Mouse (Mus musculus) hindbrain, postnatal 0 days (tissue): Measurements from ENCODE around the gene Qprt. TPM values are rescaled to one million over a fixed set of nuclear protein-coding genes. Genes with fewer than 3 reads are reported as not detected.
A peak's percentile ranks its signal among the peaks of the same experiment; 100 is the strongest.

Experiments used
- ATAC-seq: fragments of 200-750 bp; cut with Nextera tagmentation; 2 replicates; pipeline ENCODE4 v1.8.0; 2017; ENCODE audit warnings: mild to moderate bottlenecking, moderate TSS enrichment, moderate library complexity
- DNase-seq: peaks from one replicate; pipeline ENCODE4 v3.0.0-alpha.2; 2015; ENCODE audit warnings: low spot score
- H3K27ac ChIP-seq: fragments of 300-500 bp; sonication (generic); 2 replicates; pipeline ENCODE4 v1.5.1; 2014; ENCODE audit warnings: mild to moderate bottlenecking
- H3K27me3 ChIP-seq: fragments of 300-500 bp; sonication (generic); 2 replicates; pipeline ENCODE4 v1.6.1; 2014; ENCODE audit warnings: low read length, mixed read lengths; ENCODE audit not compliant: insufficient read depth
- H3K36me3 ChIP-seq: fragments of 300-500 bp; sonication (generic); 2 replicates; pipeline ENCODE4 v1.6.1; 2014; ENCODE audit warnings: low read length, mixed read lengths; ENCODE audit not compliant: insufficient read depth
- H3K4me1 ChIP-seq: fragments of 300-500 bp; sonication (generic); 2 replicates; pipeline ENCODE4 v1.6.1; 2014; ENCODE audit warnings: antibody characterized with exemption, low read length, mixed read lengths; ENCODE audit not compliant: insufficient read depth
- H3K4me2 ChIP-seq: fragments of 300-500 bp; sonication (generic); 2 replicates; pipeline ENCODE4 v1.6.1; 2014; ENCODE audit warnings: low read depth, mild to moderate bottlenecking, low read length, moderate library complexity, mixed read lengths
- H3K4me3 ChIP-seq: fragments of 300-500 bp; sonication (generic); 2 replicates; pipeline ENCODE4 v1.5.1; 2014; ENCODE audit warnings: low read length
- H3K9ac ChIP-seq: fragments of 300-500 bp; sonication (generic); replicated peaks from 2 replicates; pipeline ENCODE4 v1.6.1; 2014; ENCODE audit warnings: mild to moderate bottlenecking, low read length, moderate library complexity, mixed read lengths
- H3K9me3 ChIP-seq: fragments of 300-500 bp; sonication (generic); 2 replicates; pipeline ENCODE4 v1.6.1; 2016; ENCODE audit warnings: low read length, mixed read lengths
- CTCF ChIP-seq: IDR thresholded peaks from 2 replicates; pipeline ENCODE4 v1.5.1; 2016; ENCODE audit warnings: antibody characterized with exemption, control low read depth, low read depth
- WGBS: fragments of 180-500 bp; shearing (Covaris S2); extraction: QIAGEN DNeasy Blood & Tissue Kit; methylation state at CpG from one replicate; pipeline ENCODE4 v1.1.7; 2014; 5-methylcytosine and 5-hydroxymethylcytosine counted together
- polyA plus RNA-seq: library from polyadenylated mRNA; unstranded; fragments of >200 nt; fragmentation: Nextera tagmentation; extraction: Ambion mirVana; gene quantifications from 2 replicates; pipeline ENCODE4 v1.2.1, GENCODE M21; 2015
- total RNA-seq: library from RNA; depleted of rRNA; stranded (reverse); fragments of >200 nt; gene quantifications from 2 replicates; pipeline ENCODE4 v1.2.3, GENCODE M21; 2014

Qprt gene
- total and polyA plus RNA-seq, 2 experiments from 2014 or later, result 1.0 to 1.8 TPM

DNA sequence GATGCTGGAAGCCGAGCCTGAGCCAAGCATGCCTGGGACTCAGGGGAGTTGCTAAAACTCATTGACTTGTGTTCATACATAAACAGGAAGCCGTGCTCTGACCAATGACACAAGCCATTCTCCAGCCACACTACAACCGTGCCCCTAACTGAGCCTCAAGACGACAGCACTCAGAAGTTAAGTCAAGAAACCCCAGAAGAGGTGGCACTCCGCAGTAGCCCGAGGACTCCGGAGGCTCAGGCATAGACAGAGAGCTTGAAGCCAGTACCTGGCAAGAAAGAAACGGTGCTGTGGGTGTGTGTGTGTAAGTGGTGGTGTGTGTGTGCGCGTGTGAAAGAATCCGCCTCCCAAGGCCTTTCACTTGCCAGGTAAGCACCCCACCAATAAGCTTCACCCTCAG is 7.1 kb downstream of the Qprt start:
- no peak for TF ChIP-seq CTCF
- Histone ChIP-seq H3K27me3 (no peaks in the 10 kb centered on the region; the same call in 1 of the 2 replicates), H3K4me1 (no peaks in the 10 kb centered on the region), H3K9ac (no peak overlapping the region), H3K36me3 (no peaks in the 10 kb centered on the region), H3K4me3 (no peak overlapping the region), H3K9me3 (no peaks in the 10 kb centered on the region), H3K4me2 (no peak overlapping the region), H3K27ac (no peak overlapping the region)
- WGBS, result 88% methylated on average over 11 of the region's 11 CpGs
- no peak for DNase-seq
- ATAC-seq, result no peak

DNA sequence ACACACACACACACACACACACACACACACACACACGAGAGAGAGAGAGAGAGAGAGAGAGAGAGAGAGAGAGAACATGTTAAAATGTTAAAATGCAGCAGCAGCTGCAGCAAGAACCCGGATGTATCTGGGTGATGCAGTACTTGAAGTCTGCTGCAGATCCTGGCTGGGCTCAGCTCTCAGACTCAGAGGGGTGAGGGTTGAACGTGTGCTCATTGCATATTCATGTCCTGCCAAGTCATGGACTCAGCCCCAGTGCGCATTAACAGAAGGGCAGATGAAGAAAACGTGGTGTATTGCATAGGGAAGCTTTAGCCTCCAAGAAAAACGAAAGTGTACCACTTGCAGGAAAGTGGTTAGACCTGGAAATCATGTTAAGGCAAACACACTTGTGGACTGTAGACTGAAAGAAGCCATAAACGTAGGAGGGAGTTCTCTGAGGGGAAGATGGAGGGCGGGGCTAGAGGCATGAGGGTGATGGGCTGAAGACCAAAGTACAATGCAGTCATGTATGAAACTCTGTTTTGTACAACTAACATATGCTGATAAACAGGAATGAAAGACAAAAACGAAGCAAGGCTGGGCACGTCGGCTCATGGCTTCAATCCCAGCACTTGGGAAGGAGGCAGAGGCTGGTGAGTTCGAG is 8.3 kb downstream of the Qprt start:
- ATAC-seq, result 0 out of 2 replicates have a peak, but pooled peaks have one; percentile 41
- no peak for TF ChIP-seq CTCF
- peak; percentile 61 for DNase-seq

DNA sequence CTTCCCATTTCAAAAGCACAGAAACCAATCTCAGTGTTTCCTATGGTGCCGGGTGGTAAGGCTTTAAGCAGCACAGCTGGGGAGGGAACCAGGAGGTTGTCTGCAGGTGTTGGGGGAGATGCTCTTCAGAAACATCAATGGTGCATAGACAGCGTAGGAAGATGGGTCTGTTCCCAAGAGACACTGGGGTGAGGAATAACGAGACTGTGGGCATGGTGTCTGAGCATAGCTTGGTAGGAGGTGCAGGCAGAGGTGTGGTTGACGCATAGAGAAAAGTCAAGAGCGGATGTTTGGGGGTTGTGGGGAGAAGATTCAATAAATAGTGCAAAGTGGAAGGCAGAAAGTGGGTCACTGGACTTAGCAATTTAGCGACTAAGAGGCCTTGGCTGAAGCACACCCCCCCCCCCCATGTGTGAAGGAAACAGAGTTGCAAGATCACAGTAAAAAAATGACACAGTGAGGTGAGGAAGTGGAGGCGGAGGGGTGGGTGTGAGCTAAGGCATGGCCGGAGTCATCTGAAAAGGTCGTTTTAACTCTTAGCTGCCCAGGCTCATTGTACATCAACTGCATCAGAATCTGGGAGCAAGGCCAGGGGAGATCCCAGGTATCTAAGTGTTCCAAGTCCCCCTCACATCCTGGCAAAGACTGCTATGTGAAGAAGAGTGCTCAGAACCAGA is 9.0 kb downstream of the Qprt start:
- no peak overlapping the region for H3K4me2 ChIP-seq
- H3K9me3 ChIP-seq, result no peaks in the 10 kb centered on the region
- H3K9ac ChIP-seq, result no peak overlapping the region
- no peak for DNase-seq
- H3K4me1 ChIP-seq, result no peaks in the 10 kb centered on the region
- no peak overlapping the region for H3K27ac ChIP-seq
- no peaks in the 10 kb centered on the region for H3K27me3 ChIP-seq
- no peaks in the 10 kb centered on the region for H3K36me3 ChIP-seq
- no peak for TF ChIP-seq CTCF
- 48% methylated on average over 9 of the region's 9 CpGs for WGBS
- H3K4me3 ChIP-seq, result no peak overlapping the region
- no peak for ATAC-seq

More for the DNA sequence above, 8.3 kb downstream of the Qprt start:
- Histone ChIP-seq H3K27me3 (no peaks in the 10 kb centered on the region), H3K4me1 (no peaks in the 10 kb centered on the region), H3K4me2 (no peak overlapping the region), H3K9ac (no peak overlapping the region), H3K27ac (no peak overlapping the region), H3K36me3 (no peaks in the 10 kb centered on the region), H3K9me3 (no peaks in the 10 kb centered on the region), H3K4me3 (no peak overlapping the region)
- WGBS, result 52% methylated on average over 12 of the region's 12 CpGs

DNA sequence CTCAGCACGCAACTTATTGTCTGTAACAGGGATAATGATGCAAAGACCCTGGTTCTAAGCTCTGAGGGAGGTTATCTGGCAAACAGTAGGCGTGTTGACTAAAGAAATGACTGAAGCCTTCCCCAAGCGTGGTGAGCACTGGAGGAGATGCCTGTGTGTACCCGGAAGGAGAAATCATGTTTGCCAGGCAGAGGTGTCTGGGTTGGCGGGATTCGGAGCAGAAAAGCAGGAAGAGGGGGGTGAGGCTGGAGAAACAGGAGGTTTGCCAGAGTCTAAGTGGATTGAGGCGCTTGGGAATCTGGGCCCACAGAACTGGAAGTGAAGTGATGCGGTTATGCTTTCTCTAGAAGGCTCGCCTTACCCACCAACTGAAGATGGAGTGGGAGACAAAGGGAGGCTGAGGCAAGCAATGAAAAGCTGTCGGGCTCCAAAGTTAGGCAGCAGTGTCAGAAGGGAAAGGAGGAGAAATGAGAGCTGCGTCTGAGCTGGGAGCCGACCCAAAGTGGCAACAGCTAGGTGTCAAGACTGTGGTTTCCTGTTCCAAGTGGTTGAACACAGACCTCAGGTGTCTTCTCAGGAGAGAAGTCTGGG is 9.7 kb downstream of the Qprt start:
- Histone ChIP-seq H3K27ac (no peak overlapping the region), H3K4me2 (no peak overlapping the region), H3K27me3 (no peaks in the 10 kb centered on the region), H3K36me3 (no peaks in the 10 kb centered on the region), H3K4me3 (no peak overlapping the region), H3K9me3 (no peaks in the 10 kb centered on the region), H3K9ac (no peak overlapping the region), H3K4me1 (no peaks in the 10 kb centered on the region)
- TF ChIP-seq CTCF, result no peak
- ATAC-seq (no peak), DNase-seq (no peak)
- WGBS, result 83% methylated on average over 12 of the region's 12 CpGs

DNA sequence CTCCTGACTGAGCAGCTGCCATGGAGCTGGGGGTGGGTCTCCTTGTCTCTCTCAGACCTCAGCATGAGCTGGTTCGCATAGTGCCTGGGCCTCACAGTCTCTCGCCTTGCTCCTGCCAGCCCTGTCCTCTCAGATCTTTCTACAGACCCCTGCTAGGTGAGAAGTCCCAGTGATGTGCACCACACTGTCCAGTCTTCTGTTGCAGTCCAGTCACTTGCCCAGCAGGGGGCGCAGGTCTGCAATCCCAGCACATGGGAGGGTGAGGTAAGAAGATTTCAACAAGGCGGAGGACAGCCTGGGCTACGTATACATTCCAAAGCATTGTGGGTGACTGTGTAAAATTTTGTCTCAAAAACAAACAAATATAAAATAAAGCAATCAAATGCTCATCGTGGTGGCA is 10.6 kb downstream of the Qprt start:
- Histone ChIP-seq H3K4me2 (no peak overlapping the region), H3K4me3 (no peak overlapping the region), H3K27ac (no peak overlapping the region), H3K4me1 (no peaks in the 10 kb centered on the region), H3K27me3 (no peaks in the 10 kb centered on the region), H3K9ac (no peak overlapping the region), H3K9me3 (no peaks in the 10 kb centered on the region), H3K36me3 (no peaks in the 10 kb centered on the region)
- no peak for ATAC-seq
- WGBS, result 51% methylated on average over 6 of the region's 6 CpGs
- DNase-seq, result peak; percentile 42
- peak; percentile 68 for TF ChIP-seq CTCF

DNA sequence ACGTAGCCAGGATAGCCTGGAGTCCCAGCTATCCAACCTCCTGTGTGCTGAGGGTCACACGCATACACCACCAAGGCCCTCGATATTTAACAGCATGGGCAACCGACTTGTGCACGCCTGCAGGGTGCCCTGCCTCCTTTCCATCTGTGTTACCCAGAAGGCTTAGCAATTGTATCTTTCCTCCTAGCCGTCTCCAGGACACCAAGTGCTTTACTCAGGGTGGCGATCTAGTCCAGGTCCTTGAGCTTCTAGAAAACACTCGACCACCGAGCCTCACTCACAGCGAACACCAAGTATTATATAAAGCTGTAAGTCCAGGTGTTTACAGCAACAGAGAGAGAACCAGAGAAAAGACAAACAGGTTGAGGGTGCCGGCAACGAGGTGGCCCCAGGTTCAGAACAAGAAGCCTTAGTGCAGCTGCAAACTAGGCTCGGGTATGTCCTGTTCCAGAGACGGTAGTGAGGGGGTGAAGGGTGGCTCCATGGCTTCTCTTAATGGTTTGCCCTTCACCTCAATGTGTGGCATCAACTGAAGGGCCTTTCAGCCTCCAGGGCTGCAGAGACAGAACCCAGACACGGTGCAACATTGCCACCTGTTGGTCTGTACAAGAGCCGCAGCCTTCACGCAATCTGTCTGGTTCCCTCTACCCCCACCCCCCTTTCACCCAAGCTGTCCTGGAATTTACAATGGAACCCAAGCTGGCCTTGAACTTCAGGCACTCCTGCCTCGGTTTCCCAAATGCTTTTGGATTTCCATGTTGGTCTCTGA is 11.6 kb downstream of the Qprt start:
- WGBS, result 39% methylated on average over 18 of the region's 18 CpGs
- TF ChIP-seq CTCF, result peak; percentile 98
- Histone ChIP-seq H3K4me3 (no peak overlapping the region), H3K9ac (no peak overlapping the region), H3K4me1 (no peaks in the 10 kb centered on the region), H3K27me3 (no peaks in the 10 kb centered on the region), H3K27ac (no peak overlapping the region), H3K9me3 (no peaks in the 10 kb centered on the region), H3K36me3 (no peaks in the 10 kb centered on the region), H3K4me2 (no peak overlapping the region)
- DNase-seq (peak; percentile 90), ATAC-seq (peak; percentile 86)
